Comparison of ENCODE assay signal across 8 mouse cellular contexts in the genomic region with DNA sequence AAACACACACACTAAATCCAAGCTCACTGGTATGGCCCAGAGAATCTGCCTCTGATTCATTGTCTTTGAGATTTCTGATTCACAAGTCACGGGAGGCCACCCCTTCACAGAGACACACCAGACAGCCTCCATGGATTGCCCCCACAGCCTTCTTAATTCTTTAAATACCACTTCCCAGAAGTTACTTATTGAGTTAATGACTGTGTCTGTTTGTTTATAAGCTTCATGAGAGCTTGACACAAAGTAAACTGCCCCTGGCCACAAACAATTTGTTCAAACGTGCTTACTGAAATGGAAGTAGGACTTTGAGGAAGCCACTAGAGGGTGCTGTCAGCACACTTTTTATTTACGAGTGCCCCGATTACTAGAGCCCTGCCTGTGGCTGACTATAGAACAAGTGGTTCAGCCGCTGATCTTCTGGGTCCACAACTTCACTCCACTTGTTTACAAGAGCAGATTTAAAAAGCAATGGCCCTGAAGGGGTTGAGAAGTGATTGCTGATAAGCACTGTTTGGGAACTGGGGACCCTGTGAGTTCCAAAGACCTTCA.
DNase-seq lines count a peak whose midpoint lies in the region; ATAC-seq and TF ChIP-seq lines count a peak whose summit lies in the region.

No protein-coding gene starts in this region.

- TF ChIP-seq CTCF in gastrocnemius, adult 2 months (IDR thresholded peaks at IDR 0.05) = peak; percentile 82

- H3K36me3 ChIP-seq in liver, embryonic 12.5 days = no peaks in the 10 kb centered on the region
- H3K36me3 ChIP-seq in limb, embryonic 14.5 days (ENCODE audit: control insufficient read depth, insufficient read depth, low read length) = no peaks in the 10 kb centered on the region
- H3K36me3 ChIP-seq in stomach, embryonic 15.5 days = no peaks in the 10 kb centered on the region

- no peaks in the 10 kb centered on the region for H3K27me3 ChIP-seq in liver, embryonic 12.5 days (replicated peaks)
- no peaks in the 10 kb centered on the region for H3K27me3 ChIP-seq in limb, embryonic 14.5 days (ENCODE audit: control insufficient read depth, insufficient read depth, low read length)
- no peaks in the 10 kb centered on the region for H3K27me3 ChIP-seq in stomach, embryonic 15.5 days (replicated peaks)

- no peak for TF ChIP-seq POLR2A in limb, embryonic 14.5 days (IDR thresholded peaks at IDR 0.05; ENCODE audit: borderline replicate concordance, extremely low read depth, insufficient read depth, insufficient read length)

- no peak overlapping the region for H3K4me3 ChIP-seq in liver, embryonic 12.5 days
- no peak overlapping the region for H3K4me3 ChIP-seq in gastrocnemius, adult 2 months
- no peak overlapping the region for H3K4me3 ChIP-seq in limb, embryonic 14.5 days (replicated peaks; ENCODE audit: low read length)
- H3K4me3 ChIP-seq in stomach, embryonic 15.5 days (replicated peaks) = no peak overlapping the region

- H3K4me1 ChIP-seq in liver, embryonic 12.5 days = no peaks in the 10 kb centered on the region
- H3K4me1 ChIP-seq in limb, embryonic 14.5 days (ENCODE audit: control insufficient read depth, insufficient read depth, low read length) = no peaks in the 10 kb centered on the region
- no peaks in the 10 kb centered on the region for H3K4me1 ChIP-seq in stomach, embryonic 15.5 days

- H3K9me3 ChIP-seq in liver, embryonic 12.5 days (replicated peaks) = no peaks in the 10 kb centered on the region
- H3K9me3 ChIP-seq in limb, embryonic 14.5 days (ENCODE audit: control insufficient read depth, low read length) = 0 out of 2 replicates have a peak, but pooled peaks cover 5% of the 10 kb centered on the region
- no peaks in the 10 kb centered on the region for H3K9me3 ChIP-seq in stomach, embryonic 15.5 days

- no peak overlapping the region for H3K9ac ChIP-seq in liver, embryonic 12.5 days
- H3K9ac ChIP-seq in limb, embryonic 14.5 days (ENCODE audit: low read depth, low read length, severe bottlenecking) = no peak overlapping the region
- no peak overlapping the region for H3K9ac ChIP-seq in stomach, embryonic 15.5 days

- intact Hi-C loops in gastrocnemius, adult 2 months (cut with DNase I) = loop anchor here (1.0 kb wide), 1 partner anchor 78 kb away; no protein-coding TSS in a partner anchor

- no peak for ATAC-seq in liver, embryonic 12.5 days
- ATAC-seq in limb, embryonic 14.5 days (ENCODE audit: low FRiP score, low read depth) = peak; percentile 71; the same call in 1 of the 2 replicates
- ATAC-seq in stomach, embryonic 15.5 days (ENCODE audit: insufficient read depth, low FRiP score, low read depth) = 0 out of 2 replicates have a peak, but pooled peaks have one; percentile 43

- no peak overlapping the region for H3K4me2 ChIP-seq in liver, embryonic 12.5 days
- H3K4me2 ChIP-seq in limb, embryonic 14.5 days (replicated peaks; ENCODE audit: low read depth, low read length, severe bottlenecking) = no peak overlapping the region
- no peak overlapping the region for H3K4me2 ChIP-seq in stomach, embryonic 15.5 days

- WGBS in liver, embryonic 12.5 days (ENCODE audit: insufficient replicate concordance) = 15% methylated on average over 5 of the region's 5 CpGs
- WGBS in limb, embryonic 14.5 days = 13% methylated on average over 5 of the region's 5 CpGs
- WGBS in stomach, embryonic 15.5 days = 14% methylated on average over 5 of the region's 5 CpGs

- DNase-seq in liver = peak; percentile 59
- DNase-seq in cerebellum, postnatal 10 days = peak; percentile 85 to 91
- peak; percentile 66 for DNase-seq in gastrocnemius, adult 2 months
- DNase-seq in kidney, adult 9 months = peak; percentile 84
- peak; percentile 96 for DNase-seq in limb, embryonic 14.5 days (ENCODE audit: low spot score)
- peak; percentile 51 for DNase-seq in neural tube, embryonic 10.5 days (ENCODE audit: extremely low spot score, low spot score)

- no peak overlapping the region for H3K27ac ChIP-seq in liver, embryonic 12.5 days
- no peak overlapping the region for H3K27ac ChIP-seq in gastrocnemius, adult 2 months
- H3K27ac ChIP-seq in limb, embryonic 14.5 days (replicated peaks; ENCODE audit: low read depth, low read length) = no peak overlapping the region
- H3K27ac ChIP-seq in stomach, embryonic 15.5 days = no peak overlapping the region
